Mouse (Mus musculus) neural tube, postnatal 0 days (tissue): Measurements from ENCODE around the gene Slx4ip. TPM values are rescaled to one million over a fixed set of nuclear protein-coding genes. Genes with fewer than 3 reads are reported as not detected.

ENCODE experiments used
- polyA plus RNA-seq: library from polyadenylated mRNA; unstranded; fragments of >200 nt; fragmentation: Nextera tagmentation; extraction: Ambion mirVana; gene quantifications from 2 replicates; pipeline ENCODE4 v1.2.1, GENCODE M21; 2015

The Slx4ip gene
- 8.4 and 9.0 TPM in 2 replicates for polyA plus RNA-seq

DNA sequence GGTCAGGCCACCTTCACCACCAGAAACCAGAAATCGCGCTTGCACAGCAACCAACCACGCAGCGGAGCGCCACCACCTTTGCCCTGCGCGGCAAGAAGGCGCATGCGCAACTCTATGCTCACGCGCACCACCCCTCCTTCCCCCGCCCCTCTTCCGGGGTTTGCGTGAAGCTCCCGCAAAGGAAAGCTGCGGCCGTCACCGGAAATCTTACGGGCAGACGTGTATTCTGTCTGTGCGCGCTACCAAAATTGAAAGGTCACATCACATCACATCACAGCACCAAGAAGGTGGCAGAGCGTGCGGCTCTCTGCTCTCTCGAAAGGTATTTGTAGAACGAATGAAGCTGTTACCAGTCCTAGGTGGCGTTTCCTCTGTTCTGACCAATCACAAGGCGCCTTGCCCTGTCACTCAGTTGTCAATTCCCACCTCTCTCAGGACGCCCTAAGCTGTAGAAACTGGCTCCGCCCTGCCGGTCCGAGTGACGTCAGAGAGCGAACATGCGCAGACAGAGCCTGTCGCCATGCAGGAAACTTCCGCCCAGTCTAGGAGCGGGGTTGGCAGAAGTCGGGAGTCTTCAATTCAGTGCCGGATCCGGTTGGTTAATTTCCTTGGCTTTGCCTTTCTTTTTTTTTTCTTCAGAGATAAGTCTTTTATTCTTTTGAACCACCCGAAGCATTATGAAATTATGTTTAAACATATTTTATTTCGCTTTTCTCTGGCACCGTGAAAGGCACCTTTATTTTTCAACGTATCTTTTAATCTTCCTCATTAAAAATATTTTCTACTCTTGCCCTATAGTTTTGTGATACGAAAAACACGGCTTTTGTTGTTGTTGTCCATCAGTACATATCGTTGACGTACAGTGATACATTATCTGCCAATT lies at the start of gene Slx4ip, which contains the start of the genes AL731706.1 and Mkks:
TSS of gene Slx4ip (plus strand) at position 151 of the 883 bp plus-strand sequence.
TSS of gene AL731706.1 (minus strand) at position 322 of the 883 bp plus-strand sequence.
TSS of gene Mkks (minus strand) at position 322 of the 883 bp plus-strand sequence.

GRCm38 (mm10) chr2:136885579-136885978 lies 5.4 kb upstream of the Slx4ip start, which contains the start of gene AL731706.2:
AL731706.2 (minus strand) TSS chr2:136885679.

DNA sequence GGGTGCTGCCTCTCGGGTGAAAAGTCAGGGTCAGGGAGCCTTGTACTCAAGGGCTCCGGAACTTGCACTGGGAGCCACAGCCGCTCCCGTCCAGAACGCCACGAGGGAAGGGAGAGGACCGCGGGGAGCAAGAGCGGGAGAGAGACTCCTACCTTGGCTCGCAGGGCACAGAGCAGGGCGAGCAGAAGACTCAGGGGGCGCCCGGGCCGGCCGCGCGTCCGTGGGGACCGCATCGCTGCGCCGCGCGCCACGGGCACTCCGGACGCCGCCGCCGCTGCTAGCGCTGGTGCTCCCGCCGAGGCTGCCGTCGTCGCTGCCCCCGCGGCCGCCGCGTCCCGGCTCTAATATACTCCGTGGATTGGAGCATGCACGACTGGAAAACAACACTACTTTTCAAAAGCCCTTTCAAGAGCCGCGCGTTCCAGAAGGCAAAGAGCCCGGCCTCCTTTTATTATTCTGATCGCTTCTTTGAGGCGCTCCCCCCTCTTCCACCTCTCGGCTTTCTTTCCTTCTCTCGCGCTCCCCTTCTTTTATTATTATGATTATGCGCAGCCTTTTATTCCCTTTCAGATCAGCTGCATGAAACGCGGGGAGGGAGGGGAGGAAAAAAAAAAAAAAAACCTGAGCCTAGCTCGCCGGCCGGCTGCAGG lies 225.1 kb downstream of the Slx4ip start, which contains the start of gene Jag1:
TSS of gene Jag1 (minus strand) at position 620 of the 650 bp plus-strand sequence.

Other genes starting within 250 kb of the Slx4ip start
- gene Snap25, start 177.8 kb upstream of the Slx4ip start, polyA plus RNA-seq = 422 and 458 TPM in 2 replicates
- 41.3 and 43.2 TPM in 2 replicates for gene AL731706.2, start 5.5 kb upstream of the Slx4ip start, polyA plus RNA-seq
- gene AL731706.1, start 171 bp downstream of the Slx4ip start, polyA plus RNA-seq = 27.0 and 28.4 TPM in 2 replicates
- 8.4 and 11.7 TPM in 2 replicates for gene Mkks, start 171 bp downstream of the Slx4ip start, polyA plus RNA-seq
- gene Jag1, start 225.4 kb downstream of the Slx4ip start, polyA plus RNA-seq = 5.2 and 6.0 TPM in 2 replicates